Mouse (Mus musculus) CD8-positive naive resting alpha-beta T cell, adult 57 days (primary cell): ENCODE results near the gene Ube2u. TPM values are rescaled to one million over a fixed set of nuclear protein-coding genes. Genes with fewer than 3 reads are reported as not detected.

ENCODE experiments used
- total RNA-seq: library from RNA; stranded (reverse); gene quantifications from one replicate; pipeline ENCODE4 v1.2.4, GENCODE M21; 2023

The Ube2u gene
- not detected for total RNA-seq

DNA sequence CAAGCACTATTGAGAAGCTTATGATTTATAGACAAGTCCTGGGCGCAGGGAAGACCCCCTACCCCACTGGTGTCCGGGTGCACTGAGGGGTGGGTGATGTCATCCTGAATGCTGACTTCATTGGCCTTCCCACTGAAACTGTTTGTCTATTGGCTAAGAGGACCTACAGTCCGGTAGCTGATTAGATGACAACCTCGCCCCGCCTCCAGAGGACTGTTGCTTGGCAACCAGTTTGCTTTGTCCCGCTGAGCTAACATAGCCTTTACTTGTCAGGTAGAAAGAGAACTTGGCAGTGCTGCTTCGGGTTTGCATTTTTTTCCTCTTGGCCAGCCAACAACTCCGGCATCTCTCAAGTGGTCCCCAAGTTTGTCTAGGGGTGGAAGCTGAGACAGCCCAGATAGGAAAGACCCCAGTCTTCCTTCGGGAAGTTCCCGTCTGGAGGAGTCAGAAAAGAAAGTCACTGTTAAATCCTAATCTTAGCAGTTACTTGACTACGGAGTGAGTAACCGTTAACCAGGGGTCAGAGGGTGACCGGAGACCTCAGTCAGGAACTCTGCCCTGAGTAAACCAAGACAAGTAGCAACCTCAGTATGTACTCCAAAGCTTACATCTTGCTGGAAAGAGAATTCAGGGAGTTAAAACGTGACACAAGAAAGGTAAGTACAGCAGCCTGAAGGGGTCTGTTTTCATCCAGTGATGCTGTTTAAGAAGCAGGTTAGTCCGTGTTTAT, at the start of gene Ube2u:
Gene Ube2u, plus strand, starts transcription at position 258 of the 730 bp plus-strand sequence.

